Mouse (Mus musculus) ovary, postnatal 10 days (tissue): ENCODE measurements around the gene Cdc42bpg.

ENCODE experiments used
- DNase-seq: peaks from one replicate; pipeline ENCODE4 v3.0.0; 2022; ENCODE audit warnings: low spot score

Cdc42bpg gene

DNA sequence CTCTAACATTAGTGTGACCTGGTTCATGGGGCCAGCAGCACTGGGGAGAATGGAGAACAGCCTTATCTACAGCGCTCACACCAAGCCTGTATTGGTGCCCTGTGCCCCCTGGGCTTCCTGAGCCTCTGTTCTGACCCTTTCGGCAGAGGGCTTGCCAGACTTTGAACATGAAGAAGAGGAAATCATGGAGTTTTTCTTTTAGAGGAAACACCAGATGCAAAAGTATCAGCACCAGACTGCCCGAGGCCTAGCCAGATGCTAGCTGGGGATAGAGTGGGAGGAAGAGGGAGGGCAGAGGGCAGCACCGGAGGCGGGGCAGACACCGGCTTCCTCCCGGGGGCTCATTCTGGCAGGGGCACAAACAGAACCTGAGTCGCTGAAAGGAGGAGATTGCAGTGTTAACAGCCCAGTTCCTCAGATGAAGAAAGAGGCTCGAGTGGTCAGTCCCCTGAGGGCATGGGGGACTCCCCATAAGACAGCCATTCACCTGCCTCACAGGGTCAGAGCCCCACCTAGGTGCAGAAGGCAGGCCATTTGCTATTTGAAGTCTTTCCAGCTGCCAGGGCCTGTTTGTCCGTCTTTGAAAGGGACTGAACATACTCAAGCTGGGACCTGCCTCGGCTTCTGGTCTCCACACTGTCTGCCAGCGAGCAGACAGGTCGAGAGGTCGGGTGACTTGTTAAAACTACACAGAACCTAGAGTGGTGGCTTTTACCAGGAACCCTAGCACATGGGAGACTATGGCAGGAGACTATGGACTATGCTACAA is 43.1 kb downstream of the Cdc42bpg start:
- DNase-seq: no peak

DNA sequence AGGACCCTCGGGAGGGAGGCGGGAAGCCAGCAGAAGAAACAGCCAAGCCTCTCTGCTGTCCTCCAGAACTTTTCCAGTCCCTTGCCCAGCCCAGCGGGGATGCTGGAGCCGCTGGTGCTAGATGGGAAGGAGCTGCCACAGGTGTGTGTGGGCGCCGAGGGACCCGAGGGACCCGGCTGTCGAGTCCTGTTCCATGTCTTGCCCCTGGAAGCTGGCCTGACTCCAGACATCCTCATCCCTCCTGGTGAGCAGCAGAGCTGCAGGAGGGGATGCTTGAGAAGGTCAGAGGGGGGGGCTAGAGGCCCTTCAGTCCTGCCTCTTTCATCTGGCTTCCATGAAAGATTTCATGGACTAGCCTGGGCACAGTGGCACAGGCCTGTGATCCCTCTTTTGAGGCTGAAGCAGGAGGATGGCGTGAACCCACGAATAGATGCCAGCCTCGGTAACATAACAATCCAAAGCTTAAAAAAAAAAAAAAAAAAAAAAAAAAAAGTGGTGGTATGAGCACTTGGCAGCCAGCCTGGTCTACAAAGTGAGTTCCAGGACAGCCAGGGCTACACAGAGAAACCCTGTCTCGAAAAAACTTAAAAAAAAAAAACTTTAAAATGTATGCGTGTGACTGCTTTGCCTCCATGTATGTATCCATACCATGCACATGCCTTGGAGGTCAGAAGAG is 45.3 kb downstream of the Cdc42bpg start:
- DNase-seq: no peak

DNA sequence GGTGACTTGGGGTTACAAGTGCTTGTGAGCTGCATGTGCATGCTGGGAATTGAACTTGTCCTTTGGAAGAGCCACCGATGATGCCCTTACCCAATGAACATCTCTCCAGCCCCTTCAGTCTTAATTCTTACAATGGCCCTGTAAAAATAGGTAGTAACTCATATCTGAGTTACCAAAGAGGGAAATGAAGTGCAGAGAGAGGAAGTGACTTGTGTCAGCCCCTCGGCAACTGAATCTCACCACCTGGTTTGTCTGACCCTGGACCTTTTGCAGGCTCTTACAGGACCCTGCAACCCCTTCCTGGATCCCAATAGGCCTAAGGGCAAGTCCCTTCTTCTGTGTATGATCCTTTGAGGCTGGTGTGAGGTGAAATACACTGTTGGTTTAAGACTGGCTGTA is 45.9 kb downstream of the Cdc42bpg start:
- no peak for DNase-seq

DNA sequence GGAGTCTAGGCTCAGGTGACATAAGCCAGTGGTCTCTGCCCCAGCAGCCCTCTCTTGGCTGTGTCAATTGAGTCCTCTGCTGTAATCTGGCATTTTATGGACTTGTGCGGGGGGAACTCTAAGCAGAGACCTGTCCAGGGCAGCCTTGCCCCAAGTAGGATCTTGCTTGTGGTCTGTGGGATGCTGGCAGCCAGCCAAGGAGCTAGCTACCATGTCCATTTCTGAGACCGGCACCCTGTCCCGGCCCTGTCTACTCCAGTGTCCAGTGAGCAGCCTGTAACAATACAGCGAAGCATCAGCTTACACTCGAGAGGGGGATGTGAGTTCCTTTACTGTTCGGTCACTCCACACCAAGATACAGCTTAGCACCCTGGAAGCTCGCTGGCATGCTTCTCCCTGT is 47.8 kb downstream of the Cdc42bpg start:
- no peak for DNase-seq

DNA sequence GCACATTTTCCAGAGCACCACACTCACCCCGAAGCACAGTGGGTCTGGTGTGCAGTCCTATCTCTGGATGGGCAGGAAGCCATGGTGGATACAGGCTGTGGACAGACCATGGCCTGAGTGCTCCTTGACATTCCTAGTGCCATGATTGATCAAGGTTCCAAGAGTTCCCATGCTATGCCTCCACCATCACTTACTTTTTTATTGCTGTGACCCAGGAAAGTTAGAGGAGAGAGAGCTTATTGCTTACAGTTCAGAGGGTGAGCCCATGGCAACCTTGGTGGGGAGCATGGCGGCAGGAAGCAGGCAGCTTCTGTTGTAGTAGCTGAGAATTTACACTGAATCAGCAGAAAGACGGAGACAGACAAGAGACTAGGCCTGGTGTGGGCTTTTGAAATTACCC is 55.0 kb downstream of the Cdc42bpg start:
- no peak for DNase-seq

DNA sequence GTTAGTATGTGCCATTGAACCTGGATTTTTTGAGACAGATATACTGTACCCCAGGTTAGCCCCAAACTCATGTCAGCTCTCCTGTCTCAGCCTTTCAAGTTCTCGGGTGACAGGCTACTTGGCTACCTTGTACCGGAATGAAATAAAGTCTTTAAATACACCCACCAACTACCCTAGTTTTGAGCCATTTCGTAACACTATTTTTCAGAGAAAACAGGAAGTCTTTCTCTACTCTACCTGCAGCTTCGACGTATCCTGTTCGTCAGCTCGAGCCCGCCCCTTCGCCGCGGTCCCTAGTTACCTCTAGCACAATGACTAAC is 56.8 kb downstream of the Cdc42bpg start:
- no peak for DNase-seq

DNA sequence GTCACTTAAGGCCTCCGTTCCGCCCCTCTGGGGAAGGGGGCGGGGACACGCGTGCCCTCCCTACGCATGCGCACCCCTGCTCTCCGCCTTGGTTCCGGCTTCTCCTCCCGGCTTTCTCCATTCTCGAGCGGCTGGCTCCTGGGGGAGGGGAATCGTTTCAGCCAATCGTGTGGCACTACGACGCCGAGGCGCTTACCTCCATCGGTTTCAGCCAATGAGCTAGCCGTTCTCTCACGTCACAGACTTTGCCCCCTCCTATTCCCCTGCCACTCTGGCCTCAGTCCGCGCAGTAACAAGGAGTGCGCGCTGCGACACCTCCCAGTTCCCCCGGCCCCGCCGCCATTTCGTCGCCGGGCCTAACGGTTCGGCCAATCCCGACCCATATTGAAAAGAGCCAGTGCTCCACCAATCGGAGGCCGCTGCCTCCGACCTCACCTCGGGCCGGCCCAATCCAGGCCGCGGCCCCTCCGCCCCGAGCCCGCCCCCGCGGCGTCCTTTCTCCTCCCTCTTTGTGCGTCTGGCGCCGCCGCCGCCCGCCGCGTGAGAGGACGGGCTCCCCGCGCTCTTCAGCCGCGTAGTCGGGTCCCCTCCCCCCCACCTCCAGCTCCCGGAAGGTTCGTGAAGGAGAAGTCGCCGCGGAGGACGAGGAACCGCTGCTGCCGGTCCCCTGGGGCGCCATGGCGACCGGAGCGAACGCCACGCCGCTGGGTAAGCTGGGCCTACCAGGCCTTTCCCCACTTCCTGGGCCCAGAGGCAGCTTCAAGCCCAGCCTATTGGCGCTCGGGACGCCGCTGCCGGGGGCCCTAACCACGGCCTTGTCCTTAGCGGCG is 57.4 kb downstream of the Cdc42bpg start, which contains the start of gene Sf1:
Sf1 (plus strand) TSS at position 280 of the 830 bp plus-strand sequence.
- DNase-seq: peak; percentile 98

DNA sequence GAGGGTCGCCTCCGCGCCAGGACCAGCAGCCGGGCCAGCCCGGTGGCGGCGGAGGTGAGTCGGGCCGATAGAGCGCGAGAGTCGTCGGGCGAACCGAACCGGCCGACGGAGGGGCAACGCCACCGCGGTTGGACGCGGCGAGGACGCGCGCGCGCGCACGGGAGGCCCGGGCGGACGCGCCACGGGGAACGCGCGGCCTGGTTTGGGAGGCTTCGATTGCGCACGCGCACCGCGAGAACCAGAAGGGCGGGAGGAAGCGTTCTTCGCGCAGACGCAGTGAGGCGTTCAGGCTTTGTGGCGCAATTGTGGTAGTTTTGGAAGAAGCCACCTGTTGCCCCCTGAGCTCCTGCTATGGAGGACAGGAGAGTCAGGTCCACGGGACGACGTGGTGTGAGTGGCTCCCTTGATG is 58.1 kb downstream of the Cdc42bpg start:
- peak; percentile 89 for DNase-seq

DNA sequence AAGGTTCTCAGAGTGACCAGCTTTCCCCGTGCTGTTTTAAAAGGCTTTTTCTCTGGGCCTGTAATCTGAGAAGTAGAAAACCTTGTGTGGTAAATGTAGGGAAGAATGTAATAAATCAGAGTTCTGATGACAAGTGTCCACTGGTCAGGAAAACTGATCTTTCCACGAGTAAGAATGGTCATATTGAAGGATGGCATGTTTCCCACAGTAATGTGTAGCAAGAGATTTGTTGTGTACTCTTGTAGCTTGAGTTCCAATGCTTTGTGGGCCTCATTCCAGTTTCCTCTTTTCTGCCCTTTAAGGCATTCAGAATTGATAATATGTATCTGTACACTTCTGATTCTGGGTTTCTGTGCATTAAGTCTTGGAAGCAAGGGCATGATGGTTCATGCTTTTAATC is 58.6 kb downstream of the Cdc42bpg start:
- no peak for DNase-seq

DNA sequence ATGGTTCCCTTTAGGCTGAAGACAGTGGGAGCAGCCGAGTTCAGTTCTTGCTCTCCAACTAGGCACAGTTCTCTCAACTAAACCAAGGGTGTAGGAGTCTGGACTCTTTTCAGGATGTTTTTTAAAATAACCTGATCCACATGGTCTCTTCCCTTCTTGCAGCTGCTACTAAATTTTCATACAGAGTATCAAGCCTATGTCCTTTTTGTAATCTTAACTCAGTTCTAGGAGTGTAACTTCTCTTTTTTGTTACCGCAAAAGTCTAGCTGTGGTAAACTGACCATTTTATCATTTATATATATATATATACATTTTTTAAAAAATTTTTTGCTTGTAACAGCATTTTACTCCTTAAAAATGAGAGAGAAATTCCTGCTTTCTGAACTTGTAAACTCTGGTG is 63.9 kb downstream of the Cdc42bpg start:
- no peak for DNase-seq

DNA sequence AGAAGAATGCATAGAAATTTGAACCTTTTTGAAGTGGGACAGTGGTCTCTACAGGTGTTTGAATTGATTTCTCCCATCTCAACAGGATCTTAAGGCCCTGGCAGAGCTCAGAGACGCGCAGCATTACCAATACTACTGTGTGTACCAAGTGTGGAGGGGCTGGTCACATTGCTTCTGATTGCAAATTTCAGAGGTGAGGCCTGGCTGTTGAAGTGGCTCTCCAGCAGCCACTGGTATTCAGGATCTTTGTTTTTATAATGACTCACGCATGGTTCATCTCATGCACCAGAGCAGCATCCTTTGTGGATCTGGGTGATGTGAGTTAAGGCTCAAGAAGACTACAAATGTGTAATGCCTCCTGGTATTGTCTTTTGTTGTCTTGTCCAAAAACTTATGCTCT is 66.2 kb downstream of the Cdc42bpg start:
- DNase-seq: no peak

DNA sequence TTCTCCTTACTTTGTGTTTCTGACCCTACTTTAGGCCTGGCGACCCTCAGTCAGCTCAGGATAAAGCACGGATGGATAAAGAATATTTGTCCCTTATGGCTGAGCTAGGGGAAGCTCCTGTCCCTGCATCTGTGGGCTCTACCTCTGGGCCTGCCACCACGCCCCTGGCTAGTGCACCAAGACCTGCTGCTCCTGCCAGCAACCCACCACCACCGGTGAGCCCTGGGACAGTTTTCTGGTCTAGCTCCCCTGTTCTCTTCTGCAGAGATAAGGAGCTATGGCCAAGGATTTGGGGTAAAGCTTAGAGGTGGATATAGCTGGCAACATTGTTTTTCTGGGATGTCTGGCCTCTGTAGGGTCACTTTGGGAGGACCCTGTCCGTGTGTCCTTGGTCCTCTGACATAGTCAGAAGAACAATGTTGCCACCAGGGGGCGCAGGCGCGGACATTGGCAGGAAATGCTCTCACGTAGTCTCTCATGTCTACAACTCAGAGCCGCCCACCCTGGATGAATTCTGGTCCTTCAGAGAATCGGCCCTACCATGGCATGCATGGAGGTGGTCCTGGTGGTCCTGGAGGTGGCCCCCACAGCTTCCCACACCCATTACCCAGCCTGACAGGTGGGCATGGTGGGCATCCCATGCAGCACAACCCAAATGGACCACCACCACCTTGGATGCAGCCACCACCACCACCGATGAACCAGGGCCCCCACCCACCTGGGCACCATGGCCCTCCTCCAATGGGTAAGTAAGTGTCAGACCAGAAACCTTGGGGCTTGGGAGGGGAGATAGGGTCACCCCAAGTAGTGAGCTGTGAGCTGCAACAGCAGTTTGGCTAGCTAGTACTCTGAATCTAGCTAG is 67.5 kb downstream of the Cdc42bpg start:
- peak; percentile 60 for DNase-seq

DNA sequence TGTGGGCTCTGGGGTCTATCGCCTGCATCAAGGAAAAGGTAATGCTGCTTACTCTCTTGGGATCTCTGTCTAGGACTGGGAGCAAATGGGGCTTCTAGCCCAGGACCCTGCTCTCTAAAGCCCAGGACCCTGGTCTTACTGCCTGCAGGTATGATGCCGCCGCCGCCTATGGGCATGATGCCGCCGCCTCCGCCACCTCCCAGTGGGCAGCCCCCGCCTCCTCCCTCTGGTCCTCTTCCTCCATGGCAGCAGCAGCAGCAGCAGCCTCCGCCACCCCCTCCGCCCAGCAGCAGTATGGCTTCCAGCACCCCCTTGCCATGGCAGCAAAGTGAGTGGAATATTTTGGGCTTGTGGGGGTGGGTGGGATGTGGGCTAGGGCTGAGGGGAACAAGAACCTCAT is 68.3 kb downstream of the Cdc42bpg start:
- DNase-seq: no peak
